Mouse (Mus musculus) lung, adult 2 months (tissue): ENCODE data around the gene Mysm1. TPM values are rescaled to one million over a fixed set of nuclear protein-coding genes. Genes with fewer than 3 reads are reported as not detected.
A peak's percentile ranks its signal among the peaks of the same experiment; 100 is the strongest.

Source experiments
- DNase-seq: peaks from one replicate; pipeline ENCODE4 v3.0.0; 2022
- H3K4me1 ChIP-seq: fragments of 200-500 bp; 2 replicates; pipeline ENCODE4 v1.6.1; 2011; ENCODE audit warnings: low read length; ENCODE audit not compliant: control insufficient read depth, insufficient read depth
- H3K4me3 ChIP-seq: fragments of 200-500 bp; replicated peaks from 2 replicates; pipeline ENCODE3; 2011; ENCODE audit warnings: low read depth, mild to moderate bottlenecking, control low read depth, low read length; ENCODE audit errors: extremely low read depth
- CTCF ChIP-seq: fragments of 200-500 bp; IDR thresholded peaks from 2 replicates; pipeline ENCODE4 v1.5.1; 2011; ENCODE audit warnings: mild to moderate bottlenecking, low read length, control low read depth; ENCODE audit not compliant: insufficient read depth
- POLR2A ChIP-seq: fragments of 200-500 bp; IDR thresholded peaks from 2 replicates; pipeline ENCODE4 v1.6.1; 2011; ENCODE audit warnings: low read depth, mild to moderate bottlenecking, control low read depth, low read length, borderline replicate concordance; ENCODE audit errors: extremely low read depth
- WGBS: fragments of 180-500 bp; shearing (Covaris S2); methylation state at CpG from one replicate; pipeline ENCODE4 v1.1.7; 2018; 5-methylcytosine and 5-hydroxymethylcytosine counted together
- polyA plus RNA-seq: library from polyadenylated mRNA; depleted of rRNA; stranded (reverse); fragments of >200 nt; gene quantifications from 2 replicates; pipeline ENCODE4 v1.2.3, GENCODE M21; 2012

Gene Mysm1
- polyA plus RNA-seq, 1 experiment, result 7.6 TPM

GRCm38 (mm10) chr4:95008175-95009057, 29.5 kb upstream of the Mysm1 start:
- Histone ChIP-seq H3K4me3 (no peak overlapping the region), H3K4me1 (0 out of 2 replicates have a peak, but pooled peaks cover 2% of the 10 kb centered on the region)
- peak; percentile 75 for DNase-seq
- peak; percentile 88 for TF ChIP-seq CTCF
- no peak for TF ChIP-seq POLR2A
- 39% methylated on average over 13 of the region's 13 CpGs for WGBS

- TF ChIP-seq POLR2A (no peak), CTCF (no peak)
- 65% methylated on average over 8 of the region's 8 CpGs for WGBS
- Histone ChIP-seq H3K4me3 (no peak overlapping the region), H3K4me1 (0 out of 2 replicates have a peak, but pooled peaks cover 2% of the 10 kb centered on the region)
- DNase-seq, result no peak
Measured at GRCm38 (mm10) chr4:95007759-95008158, 28.9 kb upstream of the Mysm1 start.

GRCm38 (mm10) chr4:95005251-95005830, 26.4 kb upstream of the Mysm1 start:
- TF ChIP-seq CTCF (no peak), POLR2A (no peak)
- Histone ChIP-seq H3K4me1 (0 out of 2 replicates have a peak, but pooled peaks cover 2% of the 10 kb centered on the region), H3K4me3 (no peak overlapping the region)
- WGBS, result 78% methylated on average over 6 of the region's 6 CpGs
- DNase-seq, result no peak

GRCm38 (mm10) chr4:95001043-95001775, 22.3 kb upstream of the Mysm1 start:
- DNase-seq, result no peak
- TF ChIP-seq POLR2A (no peak), CTCF (no peak)
- WGBS, result 54% methylated on average over 6 of the region's 6 CpGs

GRCm38 (mm10) chr4:95000147-95000546, 21.2 kb upstream of the Mysm1 start:
- TF ChIP-seq CTCF, result no peak
- WGBS, result 91% methylated on average over 1 of the region's 1 CpGs
- H3K4me3 ChIP-seq, result no peak overlapping the region
- no peak for DNase-seq
- no peaks in the 10 kb centered on the region for H3K4me1 ChIP-seq

More at GRCm38 (mm10) chr4:95001043-95001775, 22.3 kb upstream of the Mysm1 start:
- Histone ChIP-seq H3K4me3 (no peak overlapping the region), H3K4me1 (no peaks in the 10 kb centered on the region)

GRCm38 (mm10) chr4:94999249-94999648, 20.3 kb upstream of the Mysm1 start:
- DNase-seq, result no peak
- TF ChIP-seq CTCF, result peak; percentile 48
- TF ChIP-seq POLR2A, result no peak
- Histone ChIP-seq H3K4me1 (no peaks in the 10 kb centered on the region), H3K4me3 (no peak overlapping the region)
- 49% methylated on average over 3 of the region's 3 CpGs for whole genome bisulfite sequencing

GRCm38 (mm10) chr4:94995862-94996261, 17.0 kb upstream of the Mysm1 start:
- WGBS, result 74% methylated on average over 4 of the region's 4 CpGs
- TF ChIP-seq POLR2A, result no peak
- no peak for TF ChIP-seq CTCF
- Histone ChIP-seq H3K4me1 (no peaks in the 10 kb centered on the region), H3K4me3 (no peak overlapping the region)
- DNase-seq, result no peak

- Histone ChIP-seq H3K4me1 (no peaks in the 10 kb centered on the region), H3K4me3 (no peak overlapping the region)
- WGBS, result 25% methylated on average over 3 of the region's 3 CpGs
- TF ChIP-seq CTCF, result no peak
- TF ChIP-seq POLR2A, result no peak
- DNase-seq, result no peak
Measured at GRCm38 (mm10) chr4:94990204-94990603, 11.3 kb upstream of the Mysm1 start.

- Histone ChIP-seq H3K4me1 (no peaks in the 10 kb centered on the region), H3K4me3 (no peak overlapping the region)
- 31% methylated on average over 4 of the region's 4 CpGs for WGBS
- no peak for DNase-seq
- TF ChIP-seq POLR2A, result no peak
- TF ChIP-seq CTCF, result no peak
Measured at GRCm38 (mm10) chr4:94987725-94988124, 8.8 kb upstream of the Mysm1 start.
